Mouse (Mus musculus) myocyte (in vitro differentiated cells): Measurements from ENCODE around the gene Slx4ip. TPM values are rescaled to one million over a fixed set of nuclear protein-coding genes. Genes with fewer than 3 reads are reported as not detected.

Experiments used
- H3K27me3 ChIP-seq: one replicate; pipeline ENCODE4 v1.6.1; 2011; ENCODE audit not compliant: control insufficient read depth, insufficient read depth, insufficient read length
- H3K36me3 ChIP-seq: one replicate; pipeline ENCODE4 v1.6.1; 2011; ENCODE audit not compliant: control insufficient read depth, insufficient read depth
- H3K4me2 ChIP-seq: one replicate; pipeline ENCODE4 v1.6.1; 2011; ENCODE audit warnings: low read depth, control low read depth
- H3K4me3 ChIP-seq: one replicate; pipeline ENCODE4 v1.5.1; 2011; ENCODE audit warnings: mild to moderate bottlenecking, control low read depth, moderate library complexity
- H3K79me2 ChIP-seq: one replicate; pipeline ENCODE4 v1.6.1; 2011; ENCODE audit not compliant: control insufficient read depth, insufficient read depth
- H3ac ChIP-seq: one replicate; pipeline ENCODE4 v1.6.1; 2011; ENCODE audit not compliant: control insufficient read depth, insufficient read length
- CEBPB ChIP-seq: IDR thresholded peaks from 2 replicates; pipeline ENCODE4 v1.6.1; 2011; ENCODE audit warnings: mild to moderate bottlenecking, moderate library complexity; ENCODE audit not compliant: poor library complexity, insufficient read depth, severe bottlenecking
- E2F4 ChIP-seq: IDR thresholded peaks from one replicate; pipeline ENCODE4 v1.6.1; 2011; ENCODE audit warnings: mild to moderate bottlenecking, control low read depth, moderate library complexity; ENCODE audit not compliant: insufficient read depth
- MAX ChIP-seq: IDR thresholded peaks from one replicate; pipeline ENCODE4 v1.6.1; 2011; ENCODE audit warnings: low read depth, mild to moderate bottlenecking, control low read depth
- MYOD1 ChIP-seq, 3 experiments: IDR thresholded peaks; one replicate each; pipeline ENCODE4 v1.6.1; 2011; ENCODE audit warnings: control low read depth in 2 of 3, low read depth in 2 of 3, mild to moderate bottlenecking in 2 of 3, moderate library complexity in 1 of 3; ENCODE audit not compliant: insufficient read length in 2 of 3, control insufficient read depth in 1 of 3
- MYOG ChIP-seq, 3 experiments: IDR thresholded peaks; one replicate each; pipeline ENCODE4 v1.6.1; 2011; ENCODE audit warnings: control low read depth in 2 of 3, low read depth in 2 of 3, mild to moderate bottlenecking in 2 of 3; ENCODE audit not compliant: insufficient read length in 2 of 3, control insufficient read depth in 1 of 3, insufficient read depth in 1 of 3
- POLR2A ChIP-seq: IDR thresholded peaks from one replicate; pipeline ENCODE4 v1.6.1; 2011; ENCODE audit warnings: low read depth, mild to moderate bottlenecking, control low read depth, moderate library complexity; ENCODE audit not compliant: insufficient read length
- POLR2AphosphoS2 ChIP-seq: IDR thresholded peaks from one replicate; pipeline ENCODE4 v1.6.1; 2011; ENCODE audit warnings: low read depth, control low read depth; ENCODE audit not compliant: insufficient read length
- REST ChIP-seq: IDR thresholded peaks from one replicate; pipeline ENCODE4 v1.6.1; 2011; ENCODE audit warnings: mild to moderate bottlenecking, control low read depth, moderate library complexity; ENCODE audit not compliant: insufficient read depth, insufficient read length
- SRF ChIP-seq: IDR thresholded peaks from one replicate; pipeline ENCODE4 v1.6.1; 2011; ENCODE audit warnings: low read depth; ENCODE audit not compliant: control insufficient read depth, insufficient read length
- TCF12 ChIP-seq: IDR thresholded peaks from one replicate; pipeline ENCODE4 v1.6.1; 2011; ENCODE audit warnings: mild to moderate bottlenecking, control low read depth; ENCODE audit not compliant: poor library complexity, insufficient read depth, severe bottlenecking
- TCF3 ChIP-seq: IDR thresholded peaks from one replicate; pipeline ENCODE4 v1.6.1; 2011; ENCODE audit warnings: low read depth, control low read depth; ENCODE audit not compliant: insufficient read length
- USF1 ChIP-seq: IDR thresholded peaks from one replicate; pipeline ENCODE4 v1.6.1; 2011; ENCODE audit warnings: low read depth, mild to moderate bottlenecking, control low read depth, moderate library complexity
- polyA plus RNA-seq: library from polyadenylated mRNA; unstranded; fragments of >200 nt; fragmentation: generic; extraction: Trizol; gene quantifications from one replicate; pipeline ENCODE4 v1.2.1, GENCODE M21; 2012; ENCODE audit warnings: missing spikeins

Gene Slx4ip
- polyA plus RNA-seq, 1 experiment = 1.2 TPM

DNA sequence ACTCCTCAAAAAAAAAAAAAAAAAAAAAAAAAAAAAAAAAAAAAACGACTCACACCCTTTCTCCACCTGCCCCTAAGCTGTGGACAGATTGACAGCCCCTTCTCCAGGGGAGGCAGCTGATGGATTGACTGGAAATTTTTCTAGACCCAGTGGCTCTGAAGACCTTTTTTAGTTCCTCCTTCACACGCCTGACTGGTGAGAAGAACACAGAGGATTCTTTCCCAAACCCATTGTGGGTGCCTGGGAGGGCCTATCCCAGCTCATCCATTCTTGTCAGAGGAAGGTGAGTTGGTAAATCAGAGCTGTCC, 183.2 kb downstream of the Slx4ip start:
- Histone ChIP-seq H3K36me3 (no peaks in the 10 kb centered on the region), H3ac (no peak overlapping the region), H3K79me2 (no peaks in the 10 kb centered on the region), H3K27me3 (no peaks in the 10 kb centered on the region), H3K4me3 (no peak overlapping the region), H3K4me2 (no peak overlapping the region)
- TF ChIP-seq MYOD1 (IDR thresholded peaks at IDR 0.05; ENCODE audit: control insufficient read depth in 1 of 3, insufficient read length in 2 of 3, low read depth in 2 of 3) = no peak
- no peak for TF ChIP-seq E2F4
- no peak for TF ChIP-seq SRF
- no peak for TF ChIP-seq USF1
- no peak for TF ChIP-seq CEBPB
- TF ChIP-seq POLR2AphosphoS2 = no peak
- TF ChIP-seq MYOG (IDR thresholded peaks at IDR 0.05; ENCODE audit: control insufficient read depth in 1 of 3, insufficient read depth in 1 of 3, insufficient read length in 2 of 3, low read depth in 2 of 3) = no peak
- no peak for TF ChIP-seq TCF12
- no peak for TF ChIP-seq REST
- no peak for TF ChIP-seq POLR2A
- TF ChIP-seq MAX = no peak

GRCm38 (mm10) chr2:137078771-137079170, 187.8 kb downstream of the Slx4ip start:
- TF ChIP-seq MAX (no peak), CEBPB (no peak), POLR2AphosphoS2 (no peak), USF1 (no peak), TCF12 (no peak), TCF3 (no peak), REST (no peak), E2F4 (no peak)
- Histone ChIP-seq H3K4me2 (no peak overlapping the region), H3K36me3 (peaks cover 9% of the 10 kb centered on the region), H3K27me3 (no peaks in the 10 kb centered on the region), H3ac (no peak overlapping the region), H3K79me2 (no peaks in the 10 kb centered on the region), H3K4me3 (no peak overlapping the region)

DNA sequence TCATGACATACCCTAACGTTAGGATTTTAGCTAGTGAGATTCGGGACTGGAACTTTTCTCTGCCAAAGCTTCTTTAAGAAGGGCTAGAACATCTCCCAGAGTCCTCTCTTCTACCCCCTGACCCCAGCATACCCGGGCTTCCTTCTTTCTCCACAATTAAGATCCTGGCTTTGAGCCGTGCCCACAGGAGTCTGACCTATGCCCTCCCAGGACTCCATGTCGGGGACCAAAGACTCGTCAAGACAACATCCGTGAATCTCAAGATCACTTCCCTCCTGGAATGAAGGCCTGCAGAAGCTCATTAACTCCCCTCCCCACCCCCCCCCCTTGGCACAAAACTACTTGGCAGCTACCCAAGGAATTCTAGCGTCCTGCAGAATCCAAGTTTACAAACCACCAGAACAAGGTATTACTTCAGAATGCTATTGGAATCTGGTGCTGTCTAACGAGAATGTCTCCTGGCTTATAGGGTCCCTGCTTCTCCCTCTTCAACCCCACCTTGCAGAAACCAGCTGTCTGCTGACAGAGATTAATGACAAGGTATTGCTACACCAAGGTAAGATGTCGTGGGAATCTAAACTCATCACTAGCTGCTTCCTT, 188.8 kb downstream of the Slx4ip start:
- no peaks in the 10 kb centered on the region for H3K27me3 ChIP-seq
- H3ac ChIP-seq = no peak overlapping the region
- H3K79me2 ChIP-seq = no peaks in the 10 kb centered on the region
- H3K4me3 ChIP-seq = no peak overlapping the region
- TF ChIP-seq MYOG (IDR thresholded peaks at IDR 0.05; ENCODE audit: control insufficient read depth in 1 of 3, insufficient read depth in 1 of 3, insufficient read length in 2 of 3, low read depth in 2 of 3) (no peak), SRF (no peak), TCF3 (no peak), TCF12 (no peak), MAX (no peak), REST (no peak), POLR2AphosphoS2 (no peak)
- no peak overlapping the region for H3K4me2 ChIP-seq
- H3K36me3 ChIP-seq = peaks cover 19% of the 10 kb centered on the region

- TF ChIP-seq TCF12 = no peak
- TF ChIP-seq E2F4 = no peak
- TF ChIP-seq POLR2AphosphoS2 = peak; percentile 42
- H3K36me3 ChIP-seq = peaks cover 26% of the 10 kb centered on the region
- H3K27me3 ChIP-seq = no peaks in the 10 kb centered on the region
- H3K4me3 ChIP-seq = no peak overlapping the region
- no peak overlapping the region for H3K4me2 ChIP-seq
- H3K79me2 ChIP-seq = no peaks in the 10 kb centered on the region
- H3ac ChIP-seq = no peak overlapping the region
These were observed 189.4 kb downstream of the Slx4ip start for GRCm38 (mm10) chr2:137080468-137080867.

DNA sequence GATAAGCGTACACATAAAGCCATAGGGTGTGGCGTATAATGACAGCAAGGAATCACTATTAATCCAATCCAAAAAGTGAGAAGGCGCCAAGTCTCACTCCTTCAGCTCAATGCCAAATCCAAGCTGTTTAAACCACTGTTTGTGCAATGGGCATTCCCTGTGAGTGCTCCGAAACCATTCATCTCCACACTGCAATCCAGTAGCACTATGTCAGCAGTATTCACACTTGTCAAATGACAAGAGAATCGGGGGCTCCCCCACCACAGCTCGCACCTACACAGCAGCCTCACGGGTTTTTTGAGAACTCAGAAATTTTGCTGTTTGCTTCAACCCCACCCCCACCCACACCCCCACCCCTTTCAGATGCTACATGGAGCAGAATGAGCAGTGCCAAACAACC, 190.0 kb downstream of the Slx4ip start:
- H3ac ChIP-seq = no peak overlapping the region
- no peaks in the 10 kb centered on the region for H3K27me3 ChIP-seq
- H3K4me2 ChIP-seq = no peak overlapping the region
- no peak overlapping the region for H3K4me3 ChIP-seq
- H3K36me3 ChIP-seq = peaks cover 29% of the 10 kb centered on the region
- no peak for TF ChIP-seq POLR2AphosphoS2
- TF ChIP-seq TCF12 = no peak
- no peak for TF ChIP-seq REST
- TF ChIP-seq TCF3 = no peak
- TF ChIP-seq MYOD1 (IDR thresholded peaks at IDR 0.05; ENCODE audit: control insufficient read depth in 1 of 3, insufficient read length in 2 of 3, low read depth in 2 of 3) = no peak
- TF ChIP-seq CEBPB = no peak
- TF ChIP-seq MAX = no peak
- TF ChIP-seq MYOG (IDR thresholded peaks at IDR 0.05; ENCODE audit: control insufficient read depth in 1 of 3, insufficient read depth in 1 of 3, insufficient read length in 2 of 3, low read depth in 2 of 3) = no peak
- no peak for TF ChIP-seq USF1
- TF ChIP-seq E2F4 = no peak
- TF ChIP-seq POLR2A = no peak
- TF ChIP-seq SRF = no peak
- H3K79me2 ChIP-seq = no peaks in the 10 kb centered on the region
